Mouse (Mus musculus) heart, adult 18-20 months (tissue): ENCODE results near the gene Gm21677. TPM values are rescaled to one million over a fixed set of nuclear protein-coding genes. Genes with fewer than 3 reads are reported as not detected.
A peak's percentile ranks its signal among the peaks of the same experiment; 100 is the strongest.
"Not testable (repeated sequence)": the region's sequence is repeated elsewhere in the genome, so short reads cannot be mapped to it uniquely, and the experiment has no call there.

Source experiments
- DNase-seq, 2 experiments: peaks; one replicate each; pipeline ENCODE4 v3.0.0; 2021 to 2022; ENCODE audit warnings: mixed read lengths in 1 of 2
- long read RNA-seq, 2 experiments: library from polyadenylated mRNA; stranded (forward); transcript quantifications; one replicate each; pipeline ENCODE4 v2.0.0; 2021
- total RNA-seq, 2 experiments: library from RNA; stranded (reverse); gene quantifications; 2 replicates each; pipeline ENCODE4 v1.2.3; 2021

The Gm21677 gene
- total RNA-seq = not detected
- long read RNA-seq, experiment 1 = 0 reads
- long read RNA-seq, experiment 2 = 0 reads

GRCm38 (mm10) chrY:3306349-3306748 lies at the start of gene Gm21677:
TSS of gene Gm21677 (minus strand) at chrY:3306449.
- DNase-seq = not testable (repeated sequence)

- not testable (repeated sequence) for DNase-seq
These were observed 39.0 kb upstream of the Gm21677 start, which contains the start of gene Gm21693 for GRCm38 (mm10) chrY:3345229-3345628. TSS of gene Gm21693 (minus strand) at chrY:3345329.

- DNase-seq = peak in 1 of 2 experiments; percentile 0
These were observed 34.4 kb upstream of the Gm21677 start for GRCm38 (mm10) chrY:3340661-3341060.

Other genes with a start within 250 kb of the Gm21677 start
- gene Gm21693, start 38.9 kb upstream of the Gm21677 start, total RNA-seq = not detected
- not detected for gene Gm21704, start 103.7 kb upstream of the Gm21677 start, total RNA-seq
- not detected for gene Gm21708, start 103.7 kb upstream of the Gm21677 start, total RNA-seq